11 mouse cellular contexts compared by ENCODE assay signal in genomic region chr2:135541058-135541457, GRCm38 (mm10).
DNase-seq lines count a peak whose midpoint lies in the region; ATAC-seq lines count a peak whose summit lies in the region.
"Had no signal": no experiment of that assay in that cellular context is flagged by ENCODE, and none has a peak within 500 bp of the region (broad histone marks: within the 10 kb centered on the region; RNA-seq: fewer than 3 reads in every experiment).

No protein-coding gene starts in this region.

- peak; percentile 38 for DNase-seq in embryonic facial prominence, embryonic 14.5 days (ENCODE audit: low spot score)
- DNase-seq in embryonic facial prominence, embryonic 10.5 days (ENCODE audit: low spot score), result no peak
- DNase-seq in cerebellum, postnatal 25 days, result peak; percentile 68 to 77
- peak; percentile 21 to 43 for DNase-seq in layer of hippocampus, adult 8-10 months (ENCODE audit: low spot score in 2 of 2)
- DNase-seq in right cerebral cortex, adult 2 months (ENCODE audit: low spot score in 2 of 2), result peak; percentile 12 to 48
- no peak for DNase-seq in T-cell, adult 2 months (ENCODE audit: low spot score)
- DNase-seq in heart, postnatal 14 days, result no peak
- no peak for DNase-seq in adrenal gland, postnatal 14 days
- DNase-seq: gastrocnemius, postnatal 14 days had no signal

- peak; percentile 15; the same call in 1 of the 2 replicates for ATAC-seq in embryonic facial prominence, embryonic 14.5 days (ENCODE audit: low read depth)

- no peaks in the 10 kb centered on the region for H3K36me3 ChIP-seq in embryonic facial prominence, embryonic 14.5 days (ENCODE audit: control insufficient read depth, insufficient read depth, low read length)
- H3K36me3 ChIP-seq in embryonic facial prominence, embryonic 10.5 days (replicated peaks), result no peaks in the 10 kb centered on the region
- H3K36me3 ChIP-seq: midbrain, embryonic 12.5 days had no signal

- no peak overlapping the region for H3K27ac ChIP-seq in embryonic facial prominence, embryonic 14.5 days (replicated peaks; ENCODE audit: low read depth, low read length)
- no peak overlapping the region for H3K27ac ChIP-seq in embryonic facial prominence, embryonic 10.5 days (replicated peaks)
- H3K27ac ChIP-seq: midbrain, embryonic 12.5 days had no signal

- intact Hi-C loops in heart, postnatal 14 days (cut with DNase I), result no loop called here

- H3K9me3 ChIP-seq in embryonic facial prominence, embryonic 14.5 days (ENCODE audit: control insufficient read depth, low read length), result no peaks in the 10 kb centered on the region
- H3K9me3 ChIP-seq in embryonic facial prominence, embryonic 10.5 days, result no peaks in the 10 kb centered on the region

- H3K4me3 ChIP-seq in embryonic facial prominence, embryonic 14.5 days (ENCODE audit: low read depth, low read length), result no peak overlapping the region
- H3K4me3 ChIP-seq in embryonic facial prominence, embryonic 10.5 days, result no peak overlapping the region
- H3K4me3 ChIP-seq: midbrain, embryonic 12.5 days had no signal

- WGBS in embryonic facial prominence, embryonic 14.5 days, result 48% methylated on average over 2 of the region's 2 CpGs
- 91% methylated on average over 2 of the region's 2 CpGs for WGBS in embryonic facial prominence, embryonic 10.5 days

- no peaks in the 10 kb centered on the region for H3K27me3 ChIP-seq in embryonic facial prominence, embryonic 14.5 days (replicated peaks; ENCODE audit: control insufficient read depth, insufficient read depth, low read length)
- no peaks in the 10 kb centered on the region for H3K27me3 ChIP-seq in embryonic facial prominence, embryonic 10.5 days (replicated peaks; ENCODE audit: low read depth, poor library complexity, severe bottlenecking)
- H3K27me3 ChIP-seq: midbrain, embryonic 12.5 days had no signal

- 0 out of 2 replicates have a peak, but pooled peaks cover 7% of the 10 kb centered on the region for H3K4me1 ChIP-seq in embryonic facial prominence, embryonic 14.5 days (ENCODE audit: control insufficient read depth, insufficient read depth, low read length)
- H3K4me1 ChIP-seq in embryonic facial prominence, embryonic 10.5 days, result peaks cover 10% of the 10 kb centered on the region

- no peak overlapping the region for H3K4me2 ChIP-seq in embryonic facial prominence, embryonic 14.5 days (ENCODE audit: low read depth, low read length)
- H3K4me2 ChIP-seq: liver, embryonic 11.5 days; midbrain, embryonic 12.5 days had no signal

- no peak overlapping the region for H3K9ac ChIP-seq in embryonic facial prominence, embryonic 14.5 days (ENCODE audit: low read depth, low read length)
- H3K9ac ChIP-seq: midbrain, embryonic 12.5 days had no signal

Comparison
In these comparisons a context has a peak if more than half of its experiments do, and no peak if none do; other contexts are left out.
1. DNase-seq: peak in embryonic facial prominence, embryonic 14.5 days (single experiment), cerebellum, postnatal 25 days (2 of 2), layer of hippocampus, adult 8-10 months (2 of 2) and right cerebral cortex, adult 2 months (2 of 2); none in embryonic facial prominence, embryonic 10.5 days (single experiment), T-cell, adult 2 months (single experiment), heart, postnatal 14 days (0 of 2) and adrenal gland, postnatal 14 days (single experiment).